Mouse (Mus musculus) erythroid progenitor cell, adult 5-6 weeks (primary cell): ENCODE results near the gene Fam219b. TPM values are rescaled to one million over a fixed set of nuclear protein-coding genes. Genes with fewer than 3 reads are reported as not detected.

Experiments
- ATAC-seq: replicated peaks from 2 replicates; pipeline ENCODE4 v1.8.0; 2016; ENCODE audit warnings: moderate number of reproducible peaks, mild to moderate bottlenecking, moderate TSS enrichment, inconsistent platforms; ENCODE audit not compliant: poor library complexity, low FRiP score, severe bottlenecking
- total RNA-seq, 2 experiments: library from RNA; stranded (forward) in 1 of 2; stranded (reverse) in 1 of 2; fragments of 150-400 nt in 1 of 2; fragments of 186-747, 209-891 nt in 1 of 2; gene quantifications; 2 replicates each; pipeline versions ENCODE4 v1.2.3 to v1.2.4; 2015 to 2017; ENCODE audit warnings: low replicate concordance in 2 of 2

The Fam219b gene
- total RNA-seq, 2 experiments from 2014 or later = 3.5 to 5.0 TPM

DNA sequence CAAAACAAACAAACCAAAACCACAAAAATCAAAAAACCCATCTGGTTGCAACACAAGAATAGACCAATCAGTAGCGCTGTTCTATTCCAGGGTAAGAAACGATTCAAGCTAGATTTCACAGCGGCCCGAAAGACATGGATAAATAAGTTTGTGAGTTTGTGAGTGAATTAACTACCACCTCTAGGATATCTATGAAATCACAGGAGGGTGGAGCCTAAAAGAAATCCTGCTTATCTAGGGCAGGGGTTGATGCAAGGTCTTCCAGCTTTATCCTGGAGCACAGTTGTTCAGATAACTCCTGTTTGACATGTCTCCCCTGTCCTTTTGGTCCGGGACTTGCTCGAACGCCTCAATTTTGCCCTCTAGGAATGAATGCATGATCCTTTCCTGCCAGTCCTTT is 22.9 kb downstream of the Fam219b start:
- ATAC-seq = no peak

DNA sequence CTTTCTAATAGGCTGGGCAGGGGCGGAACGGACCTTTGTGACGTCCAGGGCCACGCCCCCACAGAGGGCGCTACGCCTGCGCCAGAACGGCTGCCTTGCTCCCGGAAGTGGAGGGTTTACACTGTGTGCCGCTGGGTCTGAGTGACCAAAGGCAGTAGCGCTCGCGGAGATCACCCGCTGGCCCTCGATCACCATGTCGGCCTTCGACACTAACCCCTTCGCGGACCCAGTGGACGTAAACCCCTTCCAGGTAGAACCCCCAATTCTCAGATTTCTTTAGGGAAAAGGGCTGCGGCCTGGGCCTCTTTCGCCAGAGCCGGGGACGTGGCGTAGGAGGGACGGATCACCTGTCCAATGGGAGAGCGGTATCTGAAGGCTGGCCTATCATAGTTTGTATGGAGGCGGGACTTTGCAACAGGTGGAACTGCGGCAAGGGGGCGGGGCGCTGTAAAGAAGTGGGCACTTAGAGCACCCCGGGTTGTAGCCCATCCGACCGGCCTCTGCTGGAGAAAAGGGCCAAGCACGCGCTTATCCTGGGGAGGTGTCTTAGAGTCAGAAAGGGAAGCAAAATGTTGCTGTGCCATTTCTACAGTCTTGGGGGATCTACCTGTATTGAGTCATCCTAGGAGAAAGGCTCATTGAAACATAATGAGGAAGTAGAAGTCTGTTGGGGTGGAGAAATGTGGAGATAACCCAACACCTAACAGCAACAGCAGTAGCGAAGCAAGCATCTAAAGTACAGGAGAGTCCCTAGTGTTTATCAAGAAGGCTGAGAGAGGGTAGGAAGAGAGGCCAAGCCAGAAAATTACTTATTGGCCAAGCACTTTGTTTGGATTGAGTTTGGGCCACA is 23.8 kb downstream of the Fam219b start, which contains the start of gene Scamp2:
Gene Scamp2, plus strand, starts transcription at position 83 of the 850 bp plus-strand sequence.
- peak; percentile 98 for ATAC-seq

DNA sequence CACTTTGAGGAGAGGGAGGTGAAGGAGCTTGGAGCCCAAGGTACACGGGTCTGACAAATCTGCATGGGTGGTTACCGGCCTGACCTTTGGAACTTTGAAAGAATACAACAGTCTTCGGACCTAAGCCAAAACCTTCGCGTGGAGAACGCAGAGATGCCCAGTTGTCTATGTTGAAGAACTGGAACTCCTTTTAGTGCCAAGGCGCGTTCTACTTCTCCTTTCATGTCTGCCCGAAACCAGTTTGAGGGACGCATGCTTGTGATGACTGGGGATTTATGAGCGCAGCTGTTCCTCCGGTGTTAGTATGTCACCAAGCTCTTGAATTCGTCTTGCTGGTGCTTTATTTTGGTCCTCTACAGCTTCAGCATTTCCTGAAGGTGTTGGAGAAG is 24.4 kb downstream of the Fam219b start:
- no peak for ATAC-seq

DNA sequence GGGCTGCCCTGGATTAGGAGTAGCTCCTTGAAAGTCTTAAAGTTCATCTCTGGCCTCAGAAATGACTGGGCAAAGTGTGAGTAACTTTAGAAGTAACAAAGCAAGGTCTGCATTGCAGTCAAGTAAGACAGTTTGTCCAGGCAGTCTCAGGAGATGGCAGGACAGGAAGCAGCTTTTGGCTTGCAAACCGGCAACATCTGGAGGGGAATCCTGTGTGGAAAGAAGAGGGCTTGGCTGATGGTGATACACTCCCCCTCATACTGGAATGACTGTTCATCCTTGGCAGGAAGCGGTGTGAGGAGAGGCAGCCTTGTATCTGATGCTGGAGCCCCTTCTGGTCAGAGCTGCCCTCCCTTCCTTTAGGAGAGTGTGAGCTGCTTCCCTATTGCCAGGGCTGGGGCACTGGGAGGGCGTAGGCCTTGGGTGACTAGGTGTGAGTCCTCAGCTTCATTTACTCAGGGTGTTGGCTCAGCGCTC is 25.6 kb downstream of the Fam219b start:
- no peak for ATAC-seq

DNA sequence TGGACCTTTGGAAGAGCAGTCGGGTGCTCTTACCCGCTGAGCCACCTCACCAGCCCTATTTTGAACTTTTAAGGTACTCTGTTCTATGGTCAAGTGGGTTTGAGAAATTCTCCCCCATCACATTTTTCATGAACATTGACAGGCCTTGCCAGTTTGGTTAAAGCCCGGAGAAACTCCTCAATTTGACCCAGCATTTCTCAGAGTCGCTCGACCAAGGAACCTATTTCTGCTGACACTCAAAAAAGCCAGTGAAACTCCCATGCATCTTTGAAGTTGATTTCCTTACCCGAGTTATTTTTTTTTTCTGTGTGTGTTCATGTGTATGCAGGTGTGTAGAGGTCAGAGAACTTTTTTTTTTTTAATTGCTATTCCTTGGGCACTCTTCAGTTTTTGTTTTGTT is 27.3 kb downstream of the Fam219b start:
- no peak for ATAC-seq

DNA sequence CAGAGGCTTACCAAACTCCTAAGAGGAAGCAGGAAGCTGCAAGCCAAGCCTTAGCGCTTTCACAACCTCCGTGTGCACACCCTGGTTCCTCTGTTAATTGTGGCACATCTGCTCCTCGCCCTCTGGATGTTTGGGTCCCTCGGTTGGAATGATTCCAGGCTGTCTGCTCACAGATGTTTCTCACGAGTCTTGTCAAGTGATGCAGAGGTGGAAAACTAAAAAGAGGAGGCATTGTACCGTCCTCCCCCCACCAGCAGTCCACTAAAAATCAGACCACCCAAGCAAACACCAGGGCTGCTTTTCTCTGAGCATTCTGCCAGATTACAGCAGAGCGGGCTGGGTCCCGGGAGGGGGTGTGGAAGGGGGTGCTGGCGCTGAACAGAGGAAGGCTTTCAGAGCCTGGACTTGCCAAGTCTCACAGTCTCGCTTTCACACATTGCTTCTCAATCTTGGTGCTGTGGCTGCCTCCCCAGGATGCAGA is 28.5 kb downstream of the Fam219b start:
- no peak for ATAC-seq

DNA sequence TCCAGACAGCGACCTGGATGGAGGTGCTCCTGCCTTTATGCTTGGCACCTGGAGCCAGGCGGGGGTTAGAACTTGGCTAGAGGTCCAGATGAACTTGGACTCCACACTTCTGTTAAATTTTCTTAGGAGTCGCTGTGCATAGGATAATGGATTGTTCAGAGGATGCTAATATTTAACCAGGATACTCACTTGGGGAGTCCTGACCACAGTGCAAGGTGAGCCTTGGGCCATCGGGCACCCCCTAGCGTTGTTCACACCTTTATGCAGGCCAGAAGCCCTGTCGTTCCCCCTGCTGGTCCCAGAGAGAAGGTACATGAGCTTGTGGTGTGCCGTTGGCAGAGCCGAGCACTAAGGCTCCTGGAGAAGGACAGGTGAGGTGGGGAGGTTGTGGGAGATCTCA is 29.5 kb downstream of the Fam219b start:
- no peak; the same call in 1 of the 2 replicates for ATAC-seq

DNA sequence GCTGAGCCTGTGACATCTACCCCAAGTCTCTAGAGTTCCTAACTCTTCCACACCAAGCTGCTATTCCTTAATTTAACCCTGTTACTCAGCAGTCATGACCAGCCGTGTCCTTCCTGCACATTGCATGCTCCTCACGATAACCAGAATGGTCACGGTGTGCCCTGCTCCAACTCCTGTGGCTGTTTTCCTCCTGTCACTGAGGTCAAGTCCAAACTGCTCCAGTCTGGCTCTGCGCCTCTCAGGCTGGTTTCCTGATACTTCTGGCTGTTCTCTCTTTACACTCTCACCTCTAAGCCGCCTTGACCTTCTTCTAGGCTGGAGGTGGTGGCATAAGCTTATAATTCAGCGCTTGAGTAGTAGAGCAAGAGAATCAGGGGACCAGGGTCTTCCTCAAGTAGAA is 31.2 kb downstream of the Fam219b start:
- ATAC-seq = no peak

DNA sequence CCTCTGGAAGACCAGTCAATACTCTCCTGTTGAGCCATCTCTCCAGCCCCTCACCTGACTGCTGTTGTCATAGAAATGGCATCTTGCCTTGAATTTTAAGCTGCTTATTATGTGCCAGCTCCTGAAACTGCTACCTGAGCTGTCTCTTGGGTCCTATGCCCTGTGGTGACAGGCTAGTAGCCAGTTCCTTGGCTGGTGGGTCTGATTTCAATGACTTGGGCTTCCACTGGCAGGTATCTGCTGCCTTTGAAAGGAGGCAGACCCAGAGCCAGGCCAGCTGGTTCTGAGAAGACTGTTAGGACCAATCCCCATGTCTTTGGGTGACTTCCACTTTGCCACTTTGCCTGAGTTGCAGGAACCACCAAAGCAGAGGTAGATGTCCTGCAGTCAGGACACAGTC is 37.1 kb downstream of the Fam219b start:
- ATAC-seq = no peak

DNA sequence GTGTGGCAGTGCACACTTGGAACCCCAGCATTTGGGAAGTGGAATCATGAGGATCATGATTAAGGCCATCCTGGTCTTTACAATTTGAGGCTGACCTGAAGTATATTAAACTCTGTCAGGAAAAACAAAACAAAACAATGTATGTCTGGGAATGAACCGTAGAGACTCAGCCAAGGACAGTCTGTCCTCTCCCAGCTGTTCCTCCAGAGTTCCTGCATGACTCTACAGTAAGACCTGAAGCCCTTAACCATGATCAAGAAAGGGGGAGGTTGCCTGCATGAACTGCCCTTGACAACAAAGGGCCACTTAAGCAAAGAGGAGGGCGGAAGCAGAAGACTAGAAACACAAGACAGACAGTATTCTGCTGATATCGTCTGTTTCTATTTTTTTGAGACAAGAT is 38.2 kb downstream of the Fam219b start:
- ATAC-seq = no peak

DNA sequence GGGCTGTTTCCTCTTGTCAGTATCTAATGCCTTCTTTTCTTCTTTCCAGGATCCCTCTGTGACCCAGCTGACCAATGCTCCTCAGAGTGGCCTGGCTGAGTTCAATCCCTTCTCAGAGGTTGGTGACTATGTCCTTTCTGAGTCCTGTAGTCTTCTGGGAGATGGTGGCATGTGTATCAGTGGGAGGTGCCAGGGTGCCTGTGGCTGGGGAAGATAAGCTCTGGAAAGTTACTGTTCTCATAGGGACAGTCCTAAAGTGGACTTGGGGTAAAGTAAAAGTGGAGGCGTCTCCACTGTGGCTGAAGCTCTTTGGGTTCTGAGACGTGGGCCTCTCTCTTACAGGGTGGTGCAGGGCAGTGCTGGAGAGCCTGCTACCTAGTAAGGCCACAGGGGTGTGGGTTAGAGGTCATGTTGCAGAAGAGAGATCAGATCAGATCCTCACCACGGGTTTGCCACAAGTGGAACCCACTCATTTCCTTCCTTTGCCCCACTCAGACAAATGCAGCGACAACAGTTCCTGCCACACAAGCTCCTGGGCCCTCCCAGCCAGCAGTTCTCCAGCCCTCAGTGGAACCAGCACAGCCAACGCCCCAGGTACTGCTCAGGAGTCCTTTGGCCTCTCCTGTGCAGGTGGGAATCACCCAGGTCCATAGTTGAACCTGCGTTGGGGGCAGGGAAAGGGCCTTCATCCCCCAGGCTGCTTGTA is 40.0 kb downstream of the Fam219b start:
- ATAC-seq = peak; percentile 96

DNA sequence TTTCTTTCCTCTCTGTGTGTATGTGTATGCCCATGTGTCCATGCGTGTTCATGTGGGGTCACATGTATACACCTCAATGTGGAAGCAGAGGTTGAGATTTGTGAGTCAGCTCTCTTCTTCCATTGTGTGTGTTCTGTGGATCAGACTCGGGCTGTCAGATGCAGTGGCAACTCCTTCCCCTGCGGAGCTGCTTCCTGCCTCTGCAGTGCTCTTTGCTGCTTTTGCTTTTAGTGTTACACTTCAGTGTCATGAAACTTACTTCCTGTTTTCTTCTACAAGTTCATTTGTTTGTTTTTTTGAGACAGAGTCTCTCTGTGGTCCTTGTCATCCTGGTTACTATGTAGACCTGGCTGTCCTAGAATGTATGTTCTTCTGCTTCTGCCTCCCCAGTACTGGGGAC is 47.7 kb downstream of the Fam219b start:
- no peak for ATAC-seq

DNA sequence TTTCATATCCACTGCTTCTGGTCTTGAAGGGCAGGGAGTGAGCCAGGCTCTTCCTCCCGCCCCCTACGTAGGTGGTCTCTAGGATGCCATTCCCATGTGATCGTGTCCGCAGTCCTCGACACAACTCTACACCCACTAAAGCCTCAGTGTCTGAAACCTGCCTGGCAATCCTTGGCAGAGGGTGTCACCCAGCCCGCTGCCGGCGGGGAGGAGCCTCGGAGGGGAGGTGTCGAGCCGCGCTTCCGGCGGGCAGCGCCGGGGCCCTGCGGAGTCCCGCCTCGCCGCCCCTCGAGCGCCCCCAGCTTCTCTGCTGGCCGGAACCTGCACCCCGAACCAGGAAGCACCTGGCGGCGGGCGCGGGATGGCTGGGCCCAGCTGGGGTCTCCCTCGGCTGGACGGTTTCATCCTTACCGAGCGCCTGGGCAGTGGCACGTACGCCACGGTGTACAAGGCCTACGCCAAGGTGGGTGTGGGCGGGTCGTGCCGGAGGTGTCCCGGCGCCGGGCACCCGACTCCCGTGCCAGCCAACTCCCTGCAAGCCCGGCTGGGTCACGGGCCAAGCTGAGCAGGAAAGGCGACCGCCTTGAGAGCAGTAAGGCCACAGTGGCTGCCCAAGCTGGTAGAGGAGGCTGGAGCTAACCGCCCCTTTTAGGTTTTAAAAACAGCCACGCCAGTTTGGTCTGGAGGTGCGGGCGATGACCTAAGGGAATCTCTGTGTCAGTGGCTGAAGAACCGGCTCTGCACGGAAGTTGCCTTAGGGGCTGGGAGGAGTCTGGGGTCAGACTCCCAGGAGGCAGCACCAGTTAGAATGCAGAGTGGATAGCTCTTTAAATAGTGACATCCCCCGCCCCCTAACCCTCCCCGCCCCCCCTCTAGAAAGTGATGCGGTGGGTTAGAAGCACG is 52.1 kb downstream of the Fam219b start, which contains the start of gene Ulk3:
Gene Ulk3, plus strand, starts transcription at position 229 of the 903 bp plus-strand sequence.
- ATAC-seq = peak; percentile 92

DNA sequence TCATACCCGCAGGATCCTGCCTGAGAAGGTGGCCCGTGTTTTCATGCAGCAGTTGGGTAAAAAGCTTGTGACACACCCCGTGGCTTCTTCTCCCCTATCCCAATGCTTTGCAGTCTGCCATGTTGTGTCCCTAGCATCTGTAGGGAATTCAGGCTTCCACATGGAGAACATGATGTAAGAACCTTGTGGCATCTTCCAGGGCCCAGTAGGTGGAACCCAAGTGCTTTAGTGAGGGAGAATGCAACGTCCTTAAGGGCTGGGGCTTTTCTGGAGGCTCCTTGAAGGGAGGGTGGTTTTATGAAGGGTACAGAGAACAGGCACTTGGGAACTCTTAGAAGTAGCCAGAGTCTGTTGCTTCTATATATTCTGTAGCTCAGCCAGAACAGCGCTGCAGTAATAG is 53.4 kb downstream of the Fam219b start:
- no peak for ATAC-seq

Other genes with a start within 250 kb of the Fam219b start
- 9.4 and 17.2 TPM in 2 replicates for gene Ppcdc, start 97.4 kb upstream of the Fam219b start, total RNA-seq (2015; ENCODE audit: low replicate concordance)
- 5.0 and 6.1 TPM in 2 replicates for gene Ppcdc, start 97.4 kb upstream of the Fam219b start, total RNA-seq (2017; ENCODE audit: low replicate concordance)
- gene Scamp5, start 69.5 kb upstream of the Fam219b start, total RNA-seq (2015; ENCODE audit: low replicate concordance) = 0.84 TPM in 1 of 2 replicates, not detected in the other
- 1.2 TPM in 2 replicates for gene Scamp5, start 69.5 kb upstream of the Fam219b start, total RNA-seq (2017; ENCODE audit: low replicate concordance)
- not detected in 2 replicates for gene Rpp25, start 33.5 kb upstream of the Fam219b start, total RNA-seq (2015; ENCODE audit: low replicate concordance)
- gene Rpp25, start 33.5 kb upstream of the Fam219b start, total RNA-seq (2017; ENCODE audit: low replicate concordance) = not detected in 2 replicates
- 138 and 226 TPM in 2 replicates for gene Cox5a, start 16.3 kb upstream of the Fam219b start, total RNA-seq (2015; ENCODE audit: low replicate concordance)
- gene Cox5a, start 16.3 kb upstream of the Fam219b start, total RNA-seq (2017; ENCODE audit: low replicate concordance) = 34.4 and 38.2 TPM in 2 replicates
- 1.7 and 4.0 TPM in 2 replicates for gene Mpi, start 15.2 kb downstream of the Fam219b start, total RNA-seq (2015; ENCODE audit: low replicate concordance)
- 0.26 and 1.4 TPM in 2 replicates for gene Mpi, start 15.2 kb downstream of the Fam219b start, total RNA-seq (2017; ENCODE audit: low replicate concordance)
- 23.8 and 28.1 TPM in 2 replicates for gene Scamp2, start 23.4 kb downstream of the Fam219b start, total RNA-seq (2015; ENCODE audit: low replicate concordance)
- 10.0 and 12.1 TPM in 2 replicates for gene Scamp2, start 23.4 kb downstream of the Fam219b start, total RNA-seq (2017; ENCODE audit: low replicate concordance)
- gene Ulk3, start 51.9 kb downstream of the Fam219b start, total RNA-seq (2015; ENCODE audit: low replicate concordance) = 1.1 and 3.4 TPM in 2 replicates
- gene Ulk3, start 51.9 kb downstream of the Fam219b start, total RNA-seq (2017; ENCODE audit: low replicate concordance) = 0.98 and 5.9 TPM in 2 replicates
- gene Cplx3, start 68.8 kb downstream of the Fam219b start, total RNA-seq (2015; ENCODE audit: low replicate concordance) = not detected in 2 replicates
- not detected in 2 replicates for gene Cplx3, start 68.8 kb downstream of the Fam219b start, total RNA-seq (2017; ENCODE audit: low replicate concordance)
- not detected in 2 replicates for gene Lman1l, start 83.2 kb downstream of the Fam219b start, total RNA-seq (2015; ENCODE audit: low replicate concordance)
- not detected in 2 replicates for gene Lman1l, start 83.2 kb downstream of the Fam219b start, total RNA-seq (2017; ENCODE audit: low replicate concordance)
- 34.6 and 46.1 TPM in 2 replicates for gene Csk, start 116.1 kb downstream of the Fam219b start, total RNA-seq (2015; ENCODE audit: low replicate concordance)
- gene Csk, start 116.1 kb downstream of the Fam219b start, total RNA-seq (2017; ENCODE audit: low replicate concordance) = 46.2 and 46.5 TPM in 2 replicates
- not detected in 2 replicates for gene Cyp1a2, start 146.2 kb downstream of the Fam219b start, total RNA-seq (2015; ENCODE audit: low replicate concordance)
- gene Cyp1a2, start 146.2 kb downstream of the Fam219b start, total RNA-seq (2017; ENCODE audit: low replicate concordance) = not detected in 2 replicates
- gene Cyp1a1, start 150.4 kb downstream of the Fam219b start, total RNA-seq (2015; ENCODE audit: low replicate concordance) = not detected in 2 replicates
- not detected in 2 replicates for gene Cyp1a1, start 150.4 kb downstream of the Fam219b start, total RNA-seq (2017; ENCODE audit: low replicate concordance)
- 5.8 and 7.5 TPM in 2 replicates for gene Edc3, start 171.0 kb downstream of the Fam219b start, total RNA-seq (2015; ENCODE audit: low replicate concordance)
- 2.8 and 8.6 TPM in 2 replicates for gene Edc3, start 171.0 kb downstream of the Fam219b start, total RNA-seq (2017; ENCODE audit: low replicate concordance)
- gene Clk3, start 228.3 kb downstream of the Fam219b start, total RNA-seq (2015; ENCODE audit: low replicate concordance) = 237 and 278 TPM in 2 replicates
- 247 and 348 TPM in 2 replicates for gene Clk3, start 228.3 kb downstream of the Fam219b start, total RNA-seq (2017; ENCODE audit: low replicate concordance)